Mouse (Mus musculus) CH12.LX (cell line): Measurements from ENCODE around the gene Tmem191c.

Experiments used
- CTCF ChIP-seq, 2 experiments: IDR thresholded peaks in 1 of 2; conservative IDR thresholded peaks in 1 of 2; 2 replicates each; pipeline ENCODE4 v1.5.1; 2011 to 2012; ENCODE audit warnings: low read depth in 2 of 2, low read length in 2 of 2, improper control_type of control experiment in 1 of 2, inconsistent platforms in 1 of 2, mild to moderate bottlenecking in 1 of 2, moderate library complexity in 1 of 2
- EP300 ChIP-seq: IDR thresholded peaks from 2 replicates; pipeline ENCODE4 v1.6.1; 2011; ENCODE audit warnings: low read length, improper control_type of control experiment
- IRF4 ChIP-seq: IDR thresholded peaks from 2 replicates; pipeline ENCODE4 v1.6.1; 2014; ENCODE audit warnings: low read depth, mild to moderate bottlenecking, inconsistent platforms, low read length, improper control_type of control experiment
- KAT2A ChIP-seq: IDR thresholded peaks from 2 replicates; pipeline ENCODE4 v1.6.1; 2012; ENCODE audit warnings: low read length, improper control_type of control experiment, inconsistent platforms; ENCODE audit not compliant: insufficient replicate concordance
- POLR2A ChIP-seq: IDR thresholded peaks from 2 replicates; pipeline ENCODE4 v1.6.1; 2011; ENCODE audit warnings: low read depth, mild to moderate bottlenecking, improper control_type of control experiment, low read length
- RAD21 ChIP-seq: IDR thresholded peaks from 2 replicates; pipeline ENCODE4 v1.6.1; 2011; ENCODE audit warnings: low read depth, mild to moderate bottlenecking, low read length, improper control_type of control experiment, moderate library complexity
- SIN3A ChIP-seq: IDR thresholded peaks from 2 replicates; pipeline ENCODE4 v1.6.1; 2012; ENCODE audit warnings: low read length, improper control_type of control experiment, inconsistent platforms
- USF1 ChIP-seq: IDR thresholded peaks from 2 replicates; pipeline ENCODE4 v1.6.1; 2014; ENCODE audit warnings: low read depth, mild to moderate bottlenecking, inconsistent platforms, low read length, improper control_type of control experiment
- USF2 ChIP-seq: conservative IDR thresholded peaks from 2 replicates; pipeline ENCODE4 v1.6.1; 2011; ENCODE audit warnings: low read depth, low read length, improper control_type of control experiment
- ZKSCAN1 ChIP-seq: IDR thresholded peaks from 2 replicates; pipeline ENCODE4 v1.6.1; 2012; ENCODE audit warnings: low read depth, inconsistent platforms, low read length, improper control_type of control experiment, borderline replicate concordance
- ZMIZ1 ChIP-seq: IDR thresholded peaks from 2 replicates; pipeline ENCODE4 v1.6.1; 2012; ENCODE audit warnings: low read depth, mild to moderate bottlenecking, inconsistent platforms, low read length, improper control_type of control experiment

- TF ChIP-seq KAT2A, result no peak
- no peak for TF ChIP-seq POLR2A
- TF ChIP-seq USF2, result no peak
- no peak for TF ChIP-seq ZMIZ1
- TF ChIP-seq RAD21, result no peak
- no peak for TF ChIP-seq ZKSCAN1
- no peak for TF ChIP-seq CTCF (conservative IDR thresholded peaks at IDR 0.05 in 1 of 2, IDR thresholded peaks at IDR 0.05 in 1 of 2; ENCODE audit: low read depth in 2 of 2, low read length in 2 of 2)
- no peak for TF ChIP-seq SIN3A
- no peak for TF ChIP-seq EP300
- no peak for TF ChIP-seq USF1
- no peak for TF ChIP-seq IRF4
These were observed 54.1 kb downstream of the Tmem191c start for GRCm38 (mm10) chr16:17329848-17330570.
